Mouse (Mus musculus): ENCODE data around the gene Gm45753. TPM values are rescaled to one million over a fixed set of nuclear protein-coding genes. Genes with fewer than 3 reads are reported as not detected.

The Gm45753 gene
- not detected in 4 replicates for total RNA-seq (2023; ENCODE audit: inconsistent age)

DNA sequence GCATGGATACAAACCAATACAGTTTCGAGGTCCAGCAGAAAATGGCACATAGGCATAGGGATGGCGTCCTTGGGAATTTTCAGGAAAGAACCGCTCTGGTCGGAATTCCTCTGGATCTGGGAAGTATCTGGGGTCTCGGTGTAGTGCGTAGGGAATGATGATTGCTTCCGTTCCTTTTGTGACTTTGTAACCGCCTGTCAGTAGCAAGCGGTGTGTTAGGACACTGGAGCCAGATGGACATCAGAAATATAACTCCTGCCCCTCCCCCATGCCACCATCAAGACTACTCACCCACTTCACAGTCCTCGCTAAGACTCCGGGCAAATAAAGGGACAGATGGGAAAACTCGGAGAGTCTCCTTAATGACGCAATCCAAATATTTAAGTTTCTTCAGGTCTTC is at the start of gene Gm45753:
Gene Gm45753, minus strand, starts transcription at position 101 of the 400 bp plus-strand sequence.

DNA sequence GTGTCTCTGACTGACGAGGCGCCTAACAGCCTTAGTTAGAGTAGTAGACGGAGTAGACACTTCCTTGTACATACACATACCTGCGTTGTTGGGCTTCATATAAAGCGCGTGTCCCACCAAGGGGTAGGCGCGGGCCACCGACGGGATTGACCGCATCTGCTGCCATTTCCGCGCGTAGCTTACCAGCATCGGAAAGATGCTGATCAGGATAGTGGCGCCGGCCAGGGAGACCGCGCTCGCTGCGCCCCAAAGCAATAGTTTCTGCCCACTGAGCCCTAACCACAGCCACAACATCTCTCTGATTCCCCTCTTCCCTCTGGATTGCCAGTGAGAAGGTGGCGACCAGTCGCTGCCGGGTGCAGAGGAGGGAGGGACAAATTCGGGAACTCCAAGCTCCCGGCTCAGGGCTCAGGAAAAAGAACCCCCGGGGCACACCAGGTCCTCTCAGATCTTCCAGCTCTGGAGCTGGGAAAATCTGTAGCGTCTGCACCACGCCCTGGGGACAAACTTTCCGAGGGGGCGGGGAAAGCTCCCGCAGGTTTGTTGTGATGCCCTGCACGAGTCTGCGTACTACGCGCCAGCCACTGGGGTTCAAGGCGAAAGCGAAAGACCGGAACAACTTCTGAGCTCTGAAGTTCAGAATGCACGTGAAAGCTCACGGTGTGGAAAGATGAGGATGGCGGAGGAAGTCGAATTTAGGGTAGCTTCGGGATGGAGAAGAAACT is 24.6 kb upstream of the Gm45753 start, which contains the start of gene Cyp4v3:
Gene Cyp4v3, minus strand, starts transcription at position 532 of the 725 bp plus-strand sequence.

DNA sequence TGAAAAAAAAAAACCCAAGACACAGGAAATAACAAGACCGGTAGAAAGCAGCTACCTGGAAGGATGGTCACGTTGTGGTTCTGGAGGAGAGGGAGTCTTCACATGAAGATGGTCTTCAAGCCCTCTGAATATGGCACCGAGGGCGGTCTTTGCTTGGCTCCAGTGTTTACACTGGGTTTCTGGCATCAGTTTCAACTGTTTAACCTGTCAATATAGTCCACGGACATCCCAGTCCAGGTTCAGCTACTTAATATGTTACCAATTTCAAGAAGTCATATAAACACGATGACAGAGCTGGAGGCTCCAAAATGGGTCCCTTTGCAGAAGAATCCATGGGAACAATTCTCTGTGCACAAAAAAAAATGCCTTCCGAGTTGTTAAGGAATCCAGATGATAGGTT is 13.6 kb downstream of the Gm45753 start, which contains the start of gene Klkb1:
Gene Klkb1, minus strand, starts transcription at position 173 of the 400 bp plus-strand sequence.

DNA sequence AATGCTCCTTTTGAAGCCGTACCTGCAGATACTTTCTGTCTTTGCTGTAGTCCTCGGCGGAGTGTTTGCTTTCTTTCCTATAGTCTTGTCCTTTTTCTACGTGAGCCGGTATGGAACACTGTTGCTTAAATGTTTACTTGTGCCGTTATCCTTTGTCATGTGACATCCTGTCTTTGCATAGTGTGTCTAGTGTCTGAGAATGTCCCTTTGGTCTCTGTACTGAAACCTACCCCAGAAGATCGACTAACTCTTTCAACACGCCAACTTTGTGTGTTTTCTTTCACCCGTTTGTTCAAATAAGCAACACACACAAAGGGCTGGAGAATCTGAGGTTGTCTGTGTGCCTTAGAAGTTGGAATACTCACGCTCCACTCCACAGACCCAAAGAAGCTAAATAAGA is 46.3 kb downstream of the Gm45753 start, which contains the start of gene F11:
Gene F11, minus strand, starts transcription at position 112 of the 400 bp plus-strand sequence.

Other genes with a start within 250 kb of the Gm45753 start
- gene Mtnr1a, start 239.3 kb downstream of the Gm45753 start, total RNA-seq (2023; ENCODE audit: inconsistent age), result not detected in 4 replicates
- not detected in 4 replicates for gene F11, start 46.4 kb downstream of the Gm45753 start, total RNA-seq (2023; ENCODE audit: inconsistent age)
- gene Klkb1, start 13.6 kb downstream of the Gm45753 start, total RNA-seq (2023; ENCODE audit: inconsistent age), result 0.13 TPM in 1 of 4 replicates, not detected in the others
- 8.0 to 8.6 TPM (median 8.1 TPM) in 4 replicates for gene Cyp4v3, start 24.8 kb upstream of the Gm45753 start, total RNA-seq (2023; ENCODE audit: inconsistent age)
- gene Fam149a, start 73.8 kb upstream of the Gm45753 start, total RNA-seq (2023; ENCODE audit: inconsistent age), result 0.63 to 1.4 TPM (median 0.98 TPM) in 4 replicates
- 18.1 to 23.4 TPM (median 20.0 TPM) in 4 replicates for gene Tlr3, start 102.6 kb upstream of the Gm45753 start, total RNA-seq (2023; ENCODE audit: inconsistent age)
- 9.9 to 11.6 TPM (median 10.9 TPM) in 4 replicates for gene Sorbs2, start 199.3 kb upstream of the Gm45753 start, total RNA-seq (2023; ENCODE audit: inconsistent age)

Data from B cell, adult (primary cell).